Mouse (Mus musculus) layer of hippocampus, postnatal 14 days (tissue): ENCODE data around the gene Bbs7. TPM values are rescaled to one million over a fixed set of nuclear protein-coding genes. Genes with fewer than 3 reads are reported as not detected.

Source experiments
- DNase-seq, 2 experiments: peaks; one replicate each; pipeline ENCODE4 v3.0.0; 2021 to 2022; ENCODE audit warnings: low spot score in 2 of 2, mixed read lengths in 1 of 2
- total RNA-seq, 2 experiments: library from RNA; stranded (reverse); gene quantifications; 2 replicates each; pipeline ENCODE4 v1.2.3; 2021

The Bbs7 gene
- total RNA-seq, 2 experiments from 2014 or later, result 15.4 to 16.1 TPM

- DNase-seq, result peak; percentile 95 to 96
Measured at GRCm38 (mm10) chr3:36552406-36553047, 60.8 kb downstream of the Bbs7 start, which contains the start of gene Exosc9. Gene Exosc9 (plus strand): TSS chr3:36552606.

- DNase-seq, result no peak
Measured at GRCm38 (mm10) chr3:36551851-36552384, 61.4 kb downstream of the Bbs7 start.

GRCm38 (mm10) chr3:36551343-36551742 is 61.9 kb downstream of the Bbs7 start:
- peak; percentile 32 to 39 for DNase-seq

- no peak for DNase-seq
Measured at GRCm38 (mm10) chr3:36544961-36545360, 68.3 kb downstream of the Bbs7 start.

- no peak for DNase-seq
Measured at GRCm38 (mm10) chr3:36541399-36541798, 71.9 kb downstream of the Bbs7 start.

- no peak for DNase-seq
Measured at GRCm38 (mm10) chr3:36540756-36541155, 72.5 kb downstream of the Bbs7 start.

GRCm38 (mm10) chr3:36537701-36538470 is 75.4 kb downstream of the Bbs7 start:
- no peak for DNase-seq

GRCm38 (mm10) chr3:36536041-36536440 is 77.2 kb downstream of the Bbs7 start:
- no peak for DNase-seq

- no peak for DNase-seq
Measured at GRCm38 (mm10) chr3:36533201-36533672, 80.0 kb downstream of the Bbs7 start.

- DNase-seq, result no peak
Measured at GRCm38 (mm10) chr3:36532738-36533137, 80.5 kb downstream of the Bbs7 start.

- no peak for DNase-seq
Measured at GRCm38 (mm10) chr3:36531979-36532542, 81.2 kb downstream of the Bbs7 start.

GRCm38 (mm10) chr3:36531242-36531641 is 82.0 kb downstream of the Bbs7 start:
- no peak for DNase-seq

GRCm38 (mm10) chr3:36530781-36531180 is 82.5 kb downstream of the Bbs7 start:
- DNase-seq, result no peak

GRCm38 (mm10) chr3:36530345-36530744 is 82.9 kb downstream of the Bbs7 start:
- DNase-seq, result no peak

- no peak for DNase-seq
Measured at GRCm38 (mm10) chr3:36524466-36524865, 88.8 kb downstream of the Bbs7 start.

Other genes with a start within 250 kb of the Bbs7 start
- gene Anxa5, start 137.6 kb downstream of the Bbs7 start, total RNA-seq, result 10 to 100 TPM; 42.6 to 44.8 TPM
- under 1 TPM in 1 of 2 experiments, not detected in 1; 0.37 TPM for gene 1810062G17Rik, start 137.5 kb downstream of the Bbs7 start, total RNA-seq
- 1 to 10 TPM; 1.5 to 1.9 TPM for gene Gm11549, start 91.7 kb downstream of the Bbs7 start, total RNA-seq
- 10 to 100 TPM; 39.7 to 41.5 TPM for gene Exosc9, start 60.9 kb downstream of the Bbs7 start, total RNA-seq
- gene Ccna2, start 41.3 kb downstream of the Bbs7 start, total RNA-seq, result 1 to 10 TPM; 2.9 to 4.0 TPM
- gene Trpc3, start 76.7 kb upstream of the Bbs7 start, total RNA-seq, result 10 to 100 TPM; 12.6 to 13.1 TPM
- 100 to 1,000 TPM in 1 of 2 experiments, 10 to 100 TPM in 1; 92.2 to 106 TPM for gene 4932438A13Rik, start 249.6 kb upstream of the Bbs7 start, total RNA-seq